Mouse (Mus musculus) adrenal gland, adult 8-10 months (tissue): ENCODE data around the gene Zfp691. TPM values are rescaled to one million over a fixed set of nuclear protein-coding genes. Genes with fewer than 3 reads are reported as not detected.
A peak's percentile ranks its signal among the peaks of the same experiment; 100 is the strongest.

Experiments
- DNase-seq: peaks from one replicate; pipeline ENCODE4 v3.0.0; 2022
- total RNA-seq, 4 experiments: library from RNA; stranded (reverse); gene quantifications; 2 replicates each; pipeline ENCODE4 v1.2.4; 2022

Zfp691 gene
- 10 to 100 TPM; 11.7 to 14.2 (median 12.9) TPM for total RNA-seq

GRCm38 (mm10) chr4:119173851-119174453 lies at the start of gene Zfp691:
Gene Zfp691, minus strand, starts transcription at chr4:119174195.
- peak; percentile 96 for DNase-seq

DNA sequence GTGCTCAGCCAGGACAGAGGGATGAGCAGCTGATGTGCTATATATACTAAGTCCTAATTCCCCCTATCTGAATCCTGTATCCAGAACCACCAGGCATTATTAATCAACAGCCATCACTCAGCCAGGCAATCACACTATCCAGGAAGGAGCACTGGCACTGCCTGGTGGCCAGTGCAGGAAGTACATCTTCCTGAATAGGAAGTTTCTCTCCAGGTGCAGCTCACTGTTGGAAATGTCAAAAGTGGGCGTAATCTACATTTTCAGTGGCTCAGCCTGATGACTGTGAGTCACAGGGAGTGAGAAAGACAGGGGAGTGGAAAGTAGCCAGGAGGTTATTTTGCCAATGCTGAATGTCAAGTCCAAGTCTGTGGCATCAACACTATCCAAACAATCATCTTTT lies 49.7 kb upstream of the Zfp691 start:
- peak; percentile 59 for DNase-seq

- no peak for DNase-seq
Observed at GRCm38 (mm10) chr4:119218169-119218568, 44.2 kb upstream of the Zfp691 start, which contains the start of gene Tmem269. Gene Tmem269, minus strand, starts transcription at chr4:119218217.

DNA sequence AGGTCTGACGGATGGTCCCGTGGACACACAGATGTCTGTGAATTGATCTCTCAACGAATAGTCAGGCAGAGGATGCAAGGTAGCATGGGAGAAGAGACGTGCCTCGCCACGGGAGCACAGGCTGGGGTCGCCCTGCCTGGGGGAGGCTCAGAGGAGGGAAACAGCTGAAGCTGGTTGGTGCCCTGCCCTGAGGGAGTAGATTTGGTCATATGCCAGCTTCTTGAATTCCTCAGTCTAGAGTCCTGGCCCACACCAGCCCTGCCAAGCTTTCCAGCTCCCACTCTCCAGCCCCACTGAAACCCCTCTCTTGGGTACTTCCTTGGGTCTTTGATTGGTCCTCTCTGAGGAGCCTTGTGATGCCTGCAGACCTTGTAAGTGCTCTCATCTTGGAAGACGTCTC lies 42.7 kb upstream of the Zfp691 start:
- DNase-seq = no peak

DNA sequence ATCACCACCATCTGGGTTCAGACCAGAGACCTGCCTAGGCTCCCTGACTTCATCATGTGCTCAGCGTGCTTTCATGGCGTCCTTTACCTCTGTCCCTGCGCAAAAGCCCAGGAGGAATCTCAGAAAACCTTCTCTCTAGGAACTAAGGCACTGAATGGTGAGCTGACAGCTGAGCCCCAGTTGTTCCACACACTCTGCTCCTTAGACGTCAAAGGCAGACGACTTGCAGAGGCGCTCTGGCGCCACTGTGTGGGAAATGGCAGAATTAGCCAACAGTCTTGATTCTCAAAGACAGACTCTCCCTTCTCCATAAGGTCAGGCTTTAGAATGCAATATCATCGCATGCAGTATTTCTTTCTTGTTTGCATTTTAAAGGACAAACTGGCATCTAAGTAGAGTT lies 30.7 kb upstream of the Zfp691 start:
- DNase-seq = no peak

DNA sequence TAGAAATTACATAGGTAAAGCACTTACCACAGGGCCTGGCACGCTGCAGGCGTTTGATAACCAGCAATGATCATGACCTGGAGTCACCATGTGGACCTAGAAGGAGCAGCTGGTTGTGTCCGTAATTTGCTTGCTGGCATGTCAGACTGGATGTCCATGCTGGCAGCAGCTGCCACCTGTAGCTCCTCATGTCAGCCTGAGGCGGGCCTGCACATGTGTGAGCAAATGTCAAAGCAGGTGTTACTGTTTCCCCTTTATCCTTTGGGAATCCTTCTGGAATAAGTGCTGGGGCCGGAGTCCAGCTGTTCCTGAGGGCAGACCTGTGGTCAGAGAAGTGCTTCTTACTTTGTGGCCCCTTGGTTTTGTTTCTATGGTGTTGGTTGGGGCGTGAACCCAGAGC lies 24.1 kb upstream of the Zfp691 start:
- no peak for DNase-seq

DNA sequence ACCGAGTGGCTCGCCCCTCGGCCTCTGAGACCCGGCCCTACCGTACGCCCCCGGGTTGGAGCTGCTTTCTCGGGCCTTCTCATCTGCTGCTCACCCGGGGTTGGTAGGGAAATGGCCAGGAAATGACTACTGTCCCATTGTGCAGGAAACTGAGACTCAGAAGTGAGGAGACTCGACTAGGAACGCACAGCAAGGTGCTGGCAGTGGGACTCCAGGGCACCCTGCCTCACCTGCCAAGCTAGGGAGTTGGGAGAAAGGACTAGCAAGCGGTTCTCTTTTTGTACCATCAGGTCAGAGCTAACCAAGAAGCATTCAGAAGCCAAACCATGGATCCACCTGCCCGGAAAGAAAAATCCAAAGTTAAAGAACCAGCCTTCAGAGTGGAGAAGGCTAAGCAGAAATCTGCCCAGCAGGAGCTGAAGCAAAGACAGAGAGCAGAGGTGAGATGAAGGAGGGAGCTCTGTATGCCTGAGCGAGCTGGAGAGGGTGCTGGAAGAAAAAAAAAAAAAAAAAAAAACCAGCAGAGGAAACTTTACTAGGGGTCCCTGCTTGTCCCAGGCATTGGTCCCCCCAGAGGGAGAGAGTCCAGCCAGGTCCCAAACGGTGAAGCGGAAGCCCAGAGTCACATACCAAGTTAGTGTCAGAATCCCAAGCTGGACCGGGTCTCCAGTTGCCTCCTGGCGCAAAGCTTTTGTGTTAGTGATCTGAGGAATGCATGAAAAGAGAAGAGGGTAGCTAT lies 21.8 kb upstream of the Zfp691 start:
- no peak for DNase-seq

DNA sequence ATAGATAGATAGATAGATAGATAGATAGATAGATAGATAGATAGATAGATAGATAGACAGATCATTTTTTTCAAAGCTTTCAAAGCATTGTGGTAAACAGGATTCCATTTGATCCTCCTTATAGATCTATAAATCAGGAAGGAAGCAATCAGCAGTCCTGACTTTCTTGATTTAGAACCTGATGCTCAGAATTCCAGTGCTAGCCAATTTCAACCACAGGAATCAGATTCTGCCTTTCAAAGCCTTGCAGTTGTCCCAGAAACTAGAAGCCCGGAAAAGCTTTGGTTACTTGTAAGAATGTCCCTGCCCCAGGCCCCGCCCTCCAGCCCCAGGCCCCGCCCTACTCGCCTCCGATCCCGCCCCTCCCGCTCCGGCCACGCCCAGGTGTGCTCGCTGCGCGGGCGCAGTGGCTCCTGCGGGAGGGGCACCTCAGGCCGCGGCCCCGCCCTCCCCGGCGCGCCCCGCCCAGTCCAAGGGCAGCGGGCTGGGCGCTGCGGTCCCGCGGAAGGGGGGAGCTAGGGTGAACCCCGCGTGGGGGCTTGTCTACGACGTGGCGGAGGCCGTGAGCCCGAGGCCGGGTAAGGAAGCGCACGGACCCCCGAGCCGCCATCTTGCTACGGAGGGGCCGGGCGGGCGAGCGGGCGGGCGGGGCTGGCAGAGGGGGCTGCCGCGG lies 21.1 kb upstream of the Zfp691 start, which contains the start of gene Svbp:
Svbp (plus strand) TSS at position 398 of the 673 bp plus-strand sequence.
- peak; percentile 79 for DNase-seq

GRCm38 (mm10) chr4:119192757-119193156 lies 18.8 kb upstream of the Zfp691 start:
- no peak for DNase-seq

DNA sequence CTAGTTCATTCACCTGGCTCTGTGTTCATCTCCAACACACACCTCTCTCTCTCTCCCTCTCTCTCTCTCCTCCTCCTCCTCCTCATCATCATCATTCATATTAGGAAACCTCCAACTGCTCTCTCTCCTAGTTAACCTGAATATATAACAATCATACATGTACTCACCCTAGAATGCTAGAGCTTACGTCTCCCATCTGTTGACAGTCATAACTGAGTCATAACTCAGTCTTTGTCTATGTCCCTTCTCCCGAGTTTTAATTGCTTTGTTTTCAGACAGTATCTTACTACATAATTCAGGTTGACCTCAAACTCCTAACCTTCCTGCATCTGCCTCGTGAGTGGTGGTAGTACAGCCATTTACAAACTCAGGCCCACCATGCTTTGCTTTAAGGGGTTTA lies 17.3 kb upstream of the Zfp691 start:
- no peak for DNase-seq

DNA sequence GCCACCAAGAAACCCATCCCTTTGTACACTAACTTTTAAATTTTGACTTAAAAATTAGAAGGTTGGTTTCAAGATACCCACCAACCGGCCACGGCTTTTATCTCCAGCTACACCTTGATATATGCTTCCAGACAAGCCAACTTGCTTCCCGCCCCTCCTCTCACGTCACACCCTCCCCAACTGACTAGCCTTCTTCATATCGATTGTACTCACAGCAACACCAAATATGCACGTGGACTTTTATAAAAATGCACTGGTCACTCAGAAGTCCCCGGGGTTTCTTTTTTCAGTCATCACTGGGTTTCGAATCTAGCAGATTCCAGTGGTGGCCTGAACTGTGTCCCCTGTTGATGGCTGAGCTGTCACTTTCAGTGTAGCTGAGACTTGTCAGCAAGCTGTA lies 16.6 kb upstream of the Zfp691 start:
- DNase-seq = no peak

DNA sequence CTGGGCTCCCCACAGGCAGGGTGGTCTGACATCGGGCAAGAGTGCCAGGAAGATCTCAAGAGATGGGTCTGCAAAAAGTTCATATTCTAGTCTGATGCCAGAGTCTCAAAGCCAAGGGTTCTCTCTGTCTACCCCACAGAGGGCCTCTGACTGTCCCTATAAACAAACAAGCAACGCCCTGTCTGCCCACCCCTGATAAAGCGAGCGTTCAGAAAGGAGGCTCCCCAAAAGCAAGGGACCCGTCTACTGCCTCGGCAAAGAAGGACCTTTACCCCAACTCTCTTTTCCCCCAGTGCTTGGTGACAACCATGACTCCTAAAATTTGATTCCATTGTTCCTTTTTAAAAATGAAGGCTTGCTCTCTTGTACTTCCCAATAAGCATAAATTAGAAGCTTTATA lies 15.9 kb upstream of the Zfp691 start, which contains the start of gene Ermap:
Ermap (minus strand) TSS at position 148 of the 400 bp plus-strand sequence.
- DNase-seq = no peak

DNA sequence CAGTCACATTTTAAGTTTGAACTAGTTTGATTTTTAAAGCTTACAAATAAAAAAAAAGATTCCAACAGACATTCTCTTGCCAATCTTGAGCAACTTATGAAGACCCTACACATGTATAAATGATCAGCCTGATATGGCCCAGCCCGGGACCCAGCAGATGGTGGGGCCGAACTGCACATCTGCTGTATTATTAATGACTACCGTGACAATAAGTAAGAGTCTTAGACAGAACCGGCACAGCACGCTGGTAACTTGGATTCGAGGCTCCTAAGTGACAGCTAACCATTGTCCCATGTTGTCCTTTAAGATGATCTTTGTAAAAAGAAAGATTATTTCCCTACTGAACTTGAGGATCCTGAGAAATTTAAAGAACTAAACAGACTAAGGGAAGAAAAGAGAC lies 15.4 kb upstream of the Zfp691 start:
- no peak for DNase-seq

DNA sequence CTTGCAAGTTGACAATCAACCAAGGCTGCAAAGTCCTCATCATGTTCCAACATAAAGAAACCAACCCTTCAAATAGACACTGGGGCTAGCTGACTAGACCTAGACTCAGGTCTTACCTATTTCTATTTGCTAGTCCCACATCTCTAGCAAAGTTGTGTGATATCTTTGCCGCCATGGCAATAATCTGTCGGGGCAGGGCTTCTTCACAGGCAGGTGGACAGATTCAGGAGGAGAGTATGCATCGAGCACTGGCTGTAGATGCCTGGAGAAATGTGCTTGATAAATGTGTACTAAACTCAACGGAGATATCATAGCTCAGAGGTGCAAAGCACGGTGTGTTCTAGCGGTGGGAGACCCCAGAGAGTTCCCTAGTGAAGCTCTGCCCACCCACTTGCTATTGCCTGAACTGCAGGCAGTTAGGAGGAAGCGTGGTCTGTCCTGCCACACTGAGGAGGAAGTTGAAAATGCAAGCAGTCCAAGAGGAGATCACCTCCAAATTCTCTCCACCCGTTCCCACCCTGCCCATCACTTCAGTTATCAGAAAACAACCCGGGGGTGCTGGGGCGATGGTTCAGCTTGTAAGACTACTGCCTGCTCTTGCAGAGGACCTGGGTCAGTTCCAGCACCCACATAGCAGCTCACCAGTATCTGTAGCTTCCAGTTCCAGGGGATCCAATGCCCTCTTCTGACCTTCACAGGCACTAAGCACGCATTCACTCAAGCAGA lies 14.2 kb upstream of the Zfp691 start:
- no peak for DNase-seq

DNA sequence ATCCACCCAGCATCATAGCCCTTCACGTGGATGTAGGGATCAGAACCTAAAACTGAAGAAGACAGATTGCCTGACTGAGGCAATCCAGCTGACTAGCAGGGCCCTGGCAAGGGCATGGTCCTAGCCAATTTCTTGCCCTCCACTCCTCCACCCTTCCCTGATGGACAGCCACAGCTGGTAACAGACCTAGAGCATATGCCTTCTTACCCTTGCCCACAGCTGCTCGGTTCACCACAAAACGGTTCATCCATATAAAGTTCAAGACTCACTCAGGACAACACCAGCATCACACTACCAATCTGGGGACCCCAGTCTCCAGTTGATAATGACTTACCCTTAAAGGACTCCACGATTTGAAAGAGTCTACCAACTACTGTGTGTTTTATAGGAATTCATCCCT lies 11.8 kb upstream of the Zfp691 start:
- no peak for DNase-seq

- no peak for DNase-seq
Observed at GRCm38 (mm10) chr4:119183525-119183924, 9.5 kb upstream of the Zfp691 start.

DNA sequence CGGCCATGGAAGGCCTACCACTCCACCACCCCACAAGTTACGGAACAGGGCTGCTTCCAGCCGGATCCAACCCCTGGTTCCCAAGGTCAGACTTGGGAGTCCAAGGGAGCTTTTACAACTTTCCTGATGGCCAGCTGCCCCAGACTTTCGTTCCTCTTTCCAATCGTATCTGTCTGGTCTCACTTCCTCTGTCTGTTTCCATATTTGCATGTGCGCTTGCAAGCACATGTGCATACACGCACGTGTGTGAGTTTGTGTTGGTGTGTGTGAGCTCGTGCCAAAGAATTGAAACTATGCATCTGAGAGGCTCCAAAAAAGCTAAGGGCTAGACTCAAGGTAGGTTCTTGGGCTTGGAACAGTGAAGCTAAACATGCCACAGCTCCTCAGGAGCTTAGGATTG lies 7.5 kb upstream of the Zfp691 start:
- no peak for DNase-seq

DNA sequence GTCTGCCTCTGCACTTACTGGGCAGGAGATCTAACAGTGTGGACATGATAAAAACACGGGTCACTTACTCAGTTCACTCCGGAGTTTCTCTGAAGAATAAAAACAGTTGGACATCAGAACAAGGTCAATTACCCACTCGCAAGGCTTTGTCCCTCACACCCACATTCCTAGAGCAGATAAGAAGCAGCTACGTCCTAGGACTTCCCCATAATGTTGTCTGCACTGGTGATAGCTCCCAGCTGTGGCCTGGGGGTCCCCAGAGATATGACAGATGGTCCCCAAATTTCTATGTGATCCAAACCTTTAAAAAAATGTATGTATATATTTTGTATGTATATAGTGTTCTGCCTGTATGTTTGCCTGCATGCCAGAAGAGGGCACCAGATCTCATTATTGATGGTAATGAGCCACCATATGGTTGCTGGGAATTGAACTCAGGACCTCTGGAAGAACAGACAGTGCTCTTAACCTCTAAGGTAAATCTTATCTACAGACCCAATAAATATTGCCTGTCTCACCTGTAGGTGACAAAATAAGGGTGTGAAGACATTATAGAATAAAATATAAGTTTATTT lies 6.2 kb upstream of the Zfp691 start:
- no peak for DNase-seq

GRCm38 (mm10) chr4:119178331-119178730 lies 4.3 kb upstream of the Zfp691 start:
- DNase-seq = peak; percentile 24

GRCm38 (mm10) chr4:119177702-119178101 lies 3.7 kb upstream of the Zfp691 start:
- DNase-seq = no peak

DNA sequence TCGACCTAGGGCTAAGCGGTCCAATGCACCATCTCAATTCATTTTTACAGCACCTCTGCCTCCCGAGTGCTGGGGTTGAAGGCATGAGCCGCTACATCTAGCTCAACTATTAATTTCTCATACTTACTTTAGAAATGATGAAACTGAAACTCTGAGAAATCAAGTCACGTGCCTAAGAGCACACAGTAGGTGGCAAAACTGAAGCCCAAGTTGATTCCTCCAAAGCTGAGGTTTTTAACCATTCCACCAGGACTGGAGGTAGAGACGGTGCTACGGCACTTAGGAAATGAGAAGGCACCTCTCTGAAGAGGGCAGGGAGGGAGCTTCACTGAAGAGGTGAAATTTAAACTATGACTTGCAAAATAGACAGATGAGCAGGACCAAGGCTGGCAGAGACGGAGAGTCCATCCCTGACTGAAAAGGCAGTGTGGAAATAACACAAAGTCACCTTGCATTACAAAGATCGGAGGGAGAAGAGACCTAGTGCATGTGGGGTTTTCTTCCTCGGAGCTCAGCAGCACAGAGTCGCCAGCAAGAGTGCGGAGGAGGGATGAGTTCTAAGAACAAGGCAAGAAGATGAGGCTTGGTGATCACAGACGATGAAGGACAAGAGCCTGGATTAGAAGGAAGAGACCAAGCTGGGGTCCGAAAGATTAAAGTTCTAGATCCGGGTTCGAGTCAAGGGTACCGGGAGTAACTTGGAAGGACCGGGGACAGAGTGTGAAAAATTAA lies 910 bp downstream of the Zfp691 start:
- DNase-seq = no peak

DNA sequence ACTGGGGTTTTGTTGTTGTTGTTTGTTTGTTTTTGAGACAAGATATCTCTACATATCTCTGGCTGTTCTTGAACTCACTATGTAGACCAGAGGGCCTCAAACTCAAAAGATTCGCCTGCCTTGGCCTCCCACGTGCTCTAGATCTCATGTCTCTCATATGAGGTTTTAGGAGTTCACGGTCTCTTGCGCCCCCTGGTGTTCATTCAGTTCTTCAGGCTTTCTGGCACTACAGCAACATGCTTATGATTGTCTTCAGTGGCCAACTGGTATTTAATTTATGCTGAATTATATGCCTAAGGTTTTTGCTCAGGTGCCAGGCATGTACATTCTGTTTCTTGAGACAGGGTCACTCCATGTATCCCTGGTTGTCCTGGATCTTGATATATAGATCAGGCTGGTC lies 6.3 kb downstream of the Zfp691 start:
- peak; percentile 74 for DNase-seq
